Mouse (Mus musculus) myocyte (in vitro differentiated cells): ENCODE measurements at regions not wholly inside any gene's neighbourhood (a gene's known extent, or its start where the extent isn't known, plus 50 kb on each side); places are given as distances from the start of the nearest gene placed in this dataset.

Source experiments
- CEBPB ChIP-seq: IDR thresholded peaks from 2 replicates; pipeline ENCODE4 v1.6.1; 2011; ENCODE audit warnings: mild to moderate bottlenecking, moderate library complexity; ENCODE audit not compliant: poor library complexity, insufficient read depth, severe bottlenecking
- MYOD1 ChIP-seq, 3 experiments: IDR thresholded peaks; one replicate each; pipeline ENCODE4 v1.6.1; 2011; ENCODE audit warnings: control low read depth in 2 of 3, low read depth in 2 of 3, mild to moderate bottlenecking in 2 of 3, moderate library complexity in 1 of 3; ENCODE audit not compliant: insufficient read length in 2 of 3, control insufficient read depth in 1 of 3
- MYOG ChIP-seq, 3 experiments: IDR thresholded peaks; one replicate each; pipeline ENCODE4 v1.6.1; 2011; ENCODE audit warnings: control low read depth in 2 of 3, low read depth in 2 of 3, mild to moderate bottlenecking in 2 of 3; ENCODE audit not compliant: insufficient read length in 2 of 3, control insufficient read depth in 1 of 3, insufficient read depth in 1 of 3
- POLR2A ChIP-seq: IDR thresholded peaks from one replicate; pipeline ENCODE4 v1.6.1; 2011; ENCODE audit warnings: low read depth, mild to moderate bottlenecking, control low read depth, moderate library complexity; ENCODE audit not compliant: insufficient read length
- POLR2AphosphoS2 ChIP-seq: IDR thresholded peaks from one replicate; pipeline ENCODE4 v1.6.1; 2011; ENCODE audit warnings: low read depth, control low read depth; ENCODE audit not compliant: insufficient read length
- SRF ChIP-seq: IDR thresholded peaks from one replicate; pipeline ENCODE4 v1.6.1; 2011; ENCODE audit warnings: low read depth; ENCODE audit not compliant: control insufficient read depth, insufficient read length
- TCF12 ChIP-seq: IDR thresholded peaks from one replicate; pipeline ENCODE4 v1.6.1; 2011; ENCODE audit warnings: mild to moderate bottlenecking, control low read depth; ENCODE audit not compliant: poor library complexity, insufficient read depth, severe bottlenecking
- TCF3 ChIP-seq: IDR thresholded peaks from one replicate; pipeline ENCODE4 v1.6.1; 2011; ENCODE audit warnings: low read depth, control low read depth; ENCODE audit not compliant: insufficient read length
- USF1 ChIP-seq: IDR thresholded peaks from one replicate; pipeline ENCODE4 v1.6.1; 2011; ENCODE audit warnings: low read depth, mild to moderate bottlenecking, control low read depth, moderate library complexity

GRCm38 (mm10) chr13:6829346-6829745 is 180.8 kb upstream of the Pfkp start:
- TF ChIP-seq POLR2A, result no peak
- no peak for TF ChIP-seq SRF
- TF ChIP-seq USF1, result no peak
- no peak for TF ChIP-seq TCF12
- no peak for TF ChIP-seq CEBPB
- no peak for TF ChIP-seq MYOG (IDR thresholded peaks at IDR 0.05; ENCODE audit: control insufficient read depth in 1 of 3, insufficient read depth in 1 of 3, insufficient read length in 2 of 3, low read depth in 2 of 3)
- no peak for TF ChIP-seq TCF3
- TF ChIP-seq POLR2AphosphoS2, result no peak
- TF ChIP-seq MYOD1 (IDR thresholded peaks at IDR 0.05; ENCODE audit: control insufficient read depth in 1 of 3, insufficient read length in 2 of 3, low read depth in 2 of 3), result no peak
